Mouse (Mus musculus): Measurements from ENCODE around the gene Pakap. TPM values are rescaled to one million over a fixed set of nuclear protein-coding genes. Genes with fewer than 3 reads are reported as not detected.
A peak's percentile ranks its signal among the peaks of the same experiment; 100 is the strongest.

The Pakap gene
- polyA plus RNA-seq, 1 experiment from 2014 or later, result 17.5 TPM

GRCm38 (mm10) chr4:57902619-57903018 lies 334.6 kb downstream of the Pakap start:
- WGBS, result 87% methylated on average over 5 of the region's 5 CpGs
- DNase-seq (ENCODE audit: extremely low spot score, low spot score), result no peak

GRCm38 (mm10) chr4:57904211-57904610 lies 336.2 kb downstream of the Pakap start:
- Histone ChIP-seq H3K4me3 (no peak overlapping the region), H3K27ac (no peak overlapping the region)
- 16% methylated on average over 5 of the region's 5 CpGs for WGBS

More at GRCm38 (mm10) chr4:57902619-57903018, 334.6 kb downstream of the Pakap start:
- 0 out of 2 replicates have a peak, but pooled peaks cover 4% of the 10 kb centered on the region for H3K27me3 ChIP-seq (ENCODE audit: poor library complexity, severe bottlenecking)
- H3K4me3 ChIP-seq, result no peak overlapping the region
- H3K27ac ChIP-seq, result no peak overlapping the region
- H3K4me1 ChIP-seq, result peaks cover 14% of the 10 kb centered on the region
- H3K36me3 ChIP-seq (replicated peaks), result no peaks in the 10 kb centered on the region
- no peaks in the 10 kb centered on the region for H3K9me3 ChIP-seq

GRCm38 (mm10) chr4:57904638-57905037 lies 336.7 kb downstream of the Pakap start:
- Histone ChIP-seq H3K27ac (no peak overlapping the region), H3K4me3 (no peak overlapping the region), H3K27me3 (ENCODE audit: poor library complexity, severe bottlenecking) (0 out of 2 replicates have a peak, but pooled peaks cover 4% of the 10 kb centered on the region), H3K36me3 (replicated peaks) (no peaks in the 10 kb centered on the region), H3K4me1 (peaks cover 14% of the 10 kb centered on the region), H3K9me3 (no peaks in the 10 kb centered on the region)
- 33% methylated on average over 9 of the region's 9 CpGs for WGBS
- DNase-seq (ENCODE audit: extremely low spot score, low spot score), result no peak

More at GRCm38 (mm10) chr4:57904211-57904610, 336.2 kb downstream of the Pakap start:
- Histone ChIP-seq H3K27me3 (ENCODE audit: poor library complexity, severe bottlenecking) (0 out of 2 replicates have a peak, but pooled peaks cover 4% of the 10 kb centered on the region), H3K9me3 (no peaks in the 10 kb centered on the region), H3K36me3 (replicated peaks) (no peaks in the 10 kb centered on the region), H3K4me1 (peaks cover 14% of the 10 kb centered on the region)
- peak; percentile 67 for DNase-seq (ENCODE audit: extremely low spot score, low spot score)

GRCm38 (mm10) chr4:57906708-57907107 lies 338.7 kb downstream of the Pakap start:
- peaks cover 14% of the 10 kb centered on the region for H3K4me1 ChIP-seq
- WGBS, result 31% methylated on average over 2 of the region's 2 CpGs
- no peak overlapping the region for H3K4me3 ChIP-seq
- H3K9me3 ChIP-seq, result no peaks in the 10 kb centered on the region
- 0 out of 2 replicates have a peak, but pooled peaks cover 3% of the 10 kb centered on the region for H3K27me3 ChIP-seq (ENCODE audit: poor library complexity, severe bottlenecking)
- H3K36me3 ChIP-seq (replicated peaks), result no peaks in the 10 kb centered on the region
- DNase-seq (ENCODE audit: extremely low spot score, low spot score), result no peak
- no peak overlapping the region for H3K27ac ChIP-seq

GRCm38 (mm10) chr4:57908860-57909259 lies 340.9 kb downstream of the Pakap start:
- H3K9me3 ChIP-seq, result no peaks in the 10 kb centered on the region
- no peak for DNase-seq (ENCODE audit: extremely low spot score, low spot score)
- 92% methylated on average over 6 of the region's 6 CpGs for WGBS
- no peaks in the 10 kb centered on the region for H3K36me3 ChIP-seq (replicated peaks)
- H3K27me3 ChIP-seq (ENCODE audit: poor library complexity, severe bottlenecking), result no peaks in the 10 kb centered on the region
- H3K4me3 ChIP-seq, result no peak overlapping the region
- peaks cover 14% of the 10 kb centered on the region for H3K4me1 ChIP-seq
- no peak overlapping the region for H3K27ac ChIP-seq

- Histone ChIP-seq H3K27ac (no peak overlapping the region), H3K4me3 (no peak overlapping the region), H3K36me3 (replicated peaks) (no peaks in the 10 kb centered on the region), H3K9me3 (no peaks in the 10 kb centered on the region), H3K27me3 (ENCODE audit: poor library complexity, severe bottlenecking) (peaks cover 32% of the 10 kb centered on the region), H3K4me1 (peaks cover 14% of the 10 kb centered on the region)
- DNase-seq (ENCODE audit: extremely low spot score, low spot score), result no peak
These were observed 345.0 kb downstream of the Pakap start for GRCm38 (mm10) chr4:57913021-57913420.

- no peaks in the 10 kb centered on the region for H3K36me3 ChIP-seq (replicated peaks)
- 74% methylated on average over 10 of the region's 10 CpGs for WGBS
- no peak overlapping the region for H3K4me3 ChIP-seq
- no peak for DNase-seq (ENCODE audit: extremely low spot score, low spot score)
- peaks cover 32% of the 10 kb centered on the region for H3K27me3 ChIP-seq (ENCODE audit: poor library complexity, severe bottlenecking)
- H3K9me3 ChIP-seq, result no peaks in the 10 kb centered on the region
- no peak overlapping the region for H3K27ac ChIP-seq
- H3K4me1 ChIP-seq, result peaks cover 18% of the 10 kb centered on the region
These were observed 346.5 kb downstream of the Pakap start for GRCm38 (mm10) chr4:57914193-57915190.

- H3K9me3 ChIP-seq, result no peaks in the 10 kb centered on the region
- H3K4me1 ChIP-seq, result peaks cover 27% of the 10 kb centered on the region
- 49% methylated on average over 17 of the region's 17 CpGs for WGBS
- H3K36me3 ChIP-seq (replicated peaks), result no peaks in the 10 kb centered on the region
- H3K4me3 ChIP-seq, result 0 out of 2 replicates have a peak overlapping the region, but pooled peaks have one; percentile 18
- H3K27me3 ChIP-seq (ENCODE audit: poor library complexity, severe bottlenecking), result peaks cover 32% of the 10 kb centered on the region
- DNase-seq (ENCODE audit: extremely low spot score, low spot score), result no peak
- no peak overlapping the region for H3K27ac ChIP-seq
These were observed 347.4 kb downstream of the Pakap start for GRCm38 (mm10) chr4:57915216-57915965.

- no peak for DNase-seq (ENCODE audit: extremely low spot score, low spot score)
- 45% methylated on average over 9 of the region's 9 CpGs for whole genome bisulfite sequencing
- no peaks in the 10 kb centered on the region for H3K9me3 ChIP-seq
- H3K4me3 ChIP-seq, result 0 out of 2 replicates have a peak within 1 kb of the TSS, but pooled peaks have one; percentile 18
- H3K4me1 ChIP-seq, result peaks cover 33% of the 10 kb centered on the region
- H3K27ac ChIP-seq, result no peak within 1 kb of the TSS
- H3K27me3 ChIP-seq (ENCODE audit: poor library complexity, severe bottlenecking), result peaks cover 32% of the 10 kb centered on the region
- H3K36me3 ChIP-seq (replicated peaks), result no peaks in the 10 kb centered on the region
These were observed 348.3 kb downstream of the Pakap start, which contains the start of gene D630039A03Rik for GRCm38 (mm10) chr4:57916201-57916661. D630039A03Rik (minus strand) TSS chr4:57916297.

GRCm38 (mm10) chr4:57916711-57917110 lies 348.7 kb downstream of the Pakap start:
- H3K27ac ChIP-seq, result no peak overlapping the region
- H3K36me3 ChIP-seq (replicated peaks), result no peaks in the 10 kb centered on the region
- H3K4me1 ChIP-seq, result peaks cover 33% of the 10 kb centered on the region
- H3K27me3 ChIP-seq (ENCODE audit: poor library complexity, severe bottlenecking), result peaks cover 32% of the 10 kb centered on the region
- 83% methylated on average over 4 of the region's 4 CpGs for WGBS
- no peak for DNase-seq (ENCODE audit: extremely low spot score, low spot score)
- H3K9me3 ChIP-seq, result no peaks in the 10 kb centered on the region
- H3K4me3 ChIP-seq, result no peak overlapping the region

GRCm38 (mm10) chr4:57919494-57920423 lies 351.8 kb downstream of the Pakap start:
- peaks cover 31% of the 10 kb centered on the region for H3K27me3 ChIP-seq (ENCODE audit: poor library complexity, severe bottlenecking)
- H3K36me3 ChIP-seq (replicated peaks), result no peaks in the 10 kb centered on the region
- DNase-seq (ENCODE audit: extremely low spot score, low spot score), result peak; percentile 47
- H3K9me3 ChIP-seq, result no peaks in the 10 kb centered on the region
- 14% methylated on average over 8 of the region's 8 CpGs for WGBS
- H3K4me1 ChIP-seq, result peaks cover 36% of the 10 kb centered on the region
- peak overlapping the region; percentile 20 for H3K4me3 ChIP-seq
- peak overlapping the region; percentile 66 for H3K27ac ChIP-seq

All from forebrain, embryonic 10.5 days (tissue).